In genomic region chr15:79402176-79402575, GRCm38 (mm10) we compare ENCODE assay signal across 7 mouse cellular contexts. TPM values are rescaled to one million over a fixed set of nuclear protein-coding genes. Genes with fewer than 3 reads are reported as not detected.
A peak's percentile ranks its signal among the peaks of the same experiment; 100 is the strongest.
DNase-seq lines count a peak whose midpoint lies in the region; ATAC-seq and TF ChIP-seq lines count a peak whose summit lies in the region.

No protein-coding gene starts in this region.

- peak overlapping the region; percentile 98 for H3K4me3 ChIP-seq in megakaryocyte, embryonic 14.5 days (replicated peaks)
- H3K4me3 ChIP-seq in embryonic facial prominence, embryonic 11.5 days (ENCODE audit: low read depth, low read length): peak overlapping the region; percentile 86
- peak overlapping the region; percentile 82 for H3K4me3 ChIP-seq in hindbrain, postnatal 0 days (ENCODE audit: low read length)
- peak overlapping the region; percentile 90 for H3K4me3 ChIP-seq in neural tube, embryonic 13.5 days

- peaks cover 83% of the 10 kb centered on the region for H3K4me1 ChIP-seq in megakaryocyte, embryonic 14.5 days
- peaks cover 6% of the 10 kb centered on the region for H3K4me1 ChIP-seq in embryonic facial prominence, embryonic 11.5 days (ENCODE audit: control insufficient read depth, insufficient read depth, low read length)
- peaks cover 25% of the 10 kb centered on the region for H3K4me1 ChIP-seq in hindbrain, postnatal 0 days (ENCODE audit: insufficient read depth, low read length)
- H3K4me1 ChIP-seq in neural tube, embryonic 13.5 days (replicated peaks): peaks cover 47% of the 10 kb centered on the region

- no peak for ATAC-seq in megakaryocyte, adult 5-6 weeks (ENCODE audit: poor library complexity, severe bottlenecking)
- ATAC-seq in embryonic facial prominence, embryonic 11.5 days (replicated peaks; ENCODE audit: insufficient number of reproducible peaks, low FRiP score, low TSS enrichment, low read depth): 0 out of 2 replicates have a peak, but pooled peaks have one; percentile 1
- no peak; the same call in 1 of the 2 replicates for ATAC-seq in hindbrain, postnatal 0 days
- no peak for ATAC-seq in neural tube, embryonic 13.5 days (ENCODE audit: low read depth)

- WGBS in embryonic facial prominence, embryonic 11.5 days: 28% methylated on average over 5 of the region's 5 CpGs
- WGBS in hindbrain, postnatal 0 days: 11% methylated on average over 5 of the region's 5 CpGs
- WGBS in neural tube, embryonic 13.5 days: 22% methylated on average over 5 of the region's 5 CpGs

- peak; percentile 33 for DNase-seq in embryonic facial prominence, embryonic 11.5 days (ENCODE audit: low spot score)
- peak; percentile 31 for DNase-seq in hindbrain, postnatal 0 days (ENCODE audit: low spot score)
- no peak for DNase-seq in adipocyte (ENCODE audit: low spot score)
- DNase-seq in urinary bladder, adult 18-20 months (ENCODE audit: low spot score in 2 of 2): no peak

- no peak overlapping the region for H3K27ac ChIP-seq in embryonic facial prominence, embryonic 11.5 days (replicated peaks; ENCODE audit: low read depth, low read length)
- H3K27ac ChIP-seq in hindbrain, postnatal 0 days: no peak overlapping the region
- peak overlapping the region; percentile 80; the same call in 1 of the 2 replicates for H3K27ac ChIP-seq in neural tube, embryonic 13.5 days (replicated peaks)

- peak overlapping the region; percentile 84 for H3K9ac ChIP-seq in embryonic facial prominence, embryonic 11.5 days (replicated peaks; ENCODE audit: low read length)
- peak overlapping the region; percentile 81 for H3K9ac ChIP-seq in hindbrain, postnatal 0 days (replicated peaks; ENCODE audit: low read length)
- H3K9ac ChIP-seq in neural tube, embryonic 13.5 days: peak overlapping the region; percentile 96

- peak overlapping the region; percentile 61 for H3K4me2 ChIP-seq in embryonic facial prominence, embryonic 11.5 days (ENCODE audit: low read depth, low read length)
- H3K4me2 ChIP-seq in hindbrain, postnatal 0 days (ENCODE audit: low read depth, low read length): peak overlapping the region; percentile 60
- H3K4me2 ChIP-seq in neural tube, embryonic 13.5 days: peak overlapping the region; percentile 93

- TF ChIP-seq CTCF in hindbrain, postnatal 0 days (IDR thresholded peaks at IDR 0.05; ENCODE audit: low read depth): no peak

- peaks cover 6% of the 10 kb centered on the region for H3K27me3 ChIP-seq in megakaryocyte, embryonic 14.5 days (replicated peaks)
- H3K27me3 ChIP-seq in embryonic facial prominence, embryonic 11.5 days (ENCODE audit: control insufficient read depth, insufficient read depth, low read length): no peaks in the 10 kb centered on the region
- no peaks in the 10 kb centered on the region for H3K27me3 ChIP-seq in hindbrain, postnatal 0 days (ENCODE audit: insufficient read depth, low read length)
- H3K27me3 ChIP-seq in neural tube, embryonic 13.5 days: no peaks in the 10 kb centered on the region

- no peaks in the 10 kb centered on the region for H3K9me3 ChIP-seq in megakaryocyte, embryonic 14.5 days
- no peaks in the 10 kb centered on the region for H3K9me3 ChIP-seq in embryonic facial prominence, embryonic 11.5 days (replicated peaks; ENCODE audit: control insufficient read depth, low read length)
- no peaks in the 10 kb centered on the region for H3K9me3 ChIP-seq in hindbrain, postnatal 0 days (ENCODE audit: low read length)
- no peaks in the 10 kb centered on the region for H3K9me3 ChIP-seq in neural tube, embryonic 13.5 days

- H3K36me3 ChIP-seq in megakaryocyte, embryonic 14.5 days (replicated peaks; ENCODE audit: low read length): peaks cover 14% of the 10 kb centered on the region
- no peaks in the 10 kb centered on the region for H3K36me3 ChIP-seq in embryonic facial prominence, embryonic 11.5 days (replicated peaks; ENCODE audit: control insufficient read depth, insufficient read depth, low read depth, low read length)
- no peaks in the 10 kb centered on the region for H3K36me3 ChIP-seq in hindbrain, postnatal 0 days (ENCODE audit: insufficient read depth, low read length)
- H3K36me3 ChIP-seq in neural tube, embryonic 13.5 days: peaks cover 7% of the 10 kb centered on the region; the same call in 1 of the 2 replicates

RNA-seq across cellular contexts. Expression of gene Tmem184b, which starts 1.2 kb away (rescaled TPM):
- 58.6 and 91.9 TPM in 2 replicates for polyA plus RNA-seq in megakaryocyte, embryonic 14.5 days (2012; ENCODE audit: insufficient read depth, low replicate concordance)
- total RNA-seq in megakaryocyte, adult 5-6 weeks (2015): 31.1 and 33.3 TPM in 2 replicates
- total RNA-seq in megakaryocyte, adult 5-6 weeks (2017): 10.4 and 12.2 TPM in 2 replicates
- 36.2 and 45.5 TPM in 2 replicates for polyA plus RNA-seq in embryonic facial prominence, embryonic 11.5 days (2014; fragmentation: Nextera tagmentation; extraction: Ambion mirVana)
- 72.4 and 113 TPM in 2 replicates for total RNA-seq in hindbrain, postnatal 0 days (2014; rRNA removed)
- 26.6 and 31.6 TPM in 2 replicates for polyA plus RNA-seq in hindbrain, postnatal 0 days (2015; fragmentation: Nextera tagmentation; extraction: Ambion mirVana)
- 42.0 and 45.8 TPM in 2 replicates for polyA plus RNA-seq in neural tube, embryonic 13.5 days (2015; fragmentation: Nextera tagmentation; extraction: Ambion mirVana)

RNA-seq across cellular contexts. Expression of gene Csnk1e, which starts 53.2 kb away (rescaled TPM):
- polyA plus RNA-seq in megakaryocyte, embryonic 14.5 days (2012; ENCODE audit: insufficient read depth, low replicate concordance): 77.4 and 115 TPM in 2 replicates
- total RNA-seq in megakaryocyte, adult 5-6 weeks (2015): 33.3 and 39.4 TPM in 2 replicates
- total RNA-seq in megakaryocyte, adult 5-6 weeks (2017): 29.3 and 32.0 TPM in 2 replicates
- 108 and 109 TPM in 2 replicates for polyA plus RNA-seq in embryonic facial prominence, embryonic 11.5 days (2014; fragmentation: Nextera tagmentation; extraction: Ambion mirVana)
- 323 and 374 TPM in 2 replicates for total RNA-seq in hindbrain, postnatal 0 days (2014; rRNA removed)
- polyA plus RNA-seq in hindbrain, postnatal 0 days (2015; fragmentation: Nextera tagmentation; extraction: Ambion mirVana): 158 and 178 TPM in 2 replicates
- 275 and 281 TPM in 2 replicates for polyA plus RNA-seq in neural tube, embryonic 13.5 days (2015; fragmentation: Nextera tagmentation; extraction: Ambion mirVana)

RNA-seq across cellular contexts. Expression of gene Maff, which starts 55.8 kb away (rescaled TPM):
- polyA plus RNA-seq in megakaryocyte, embryonic 14.5 days (2012; ENCODE audit: insufficient read depth, low replicate concordance): 3.8 and 6.4 TPM in 2 replicates
- 1.7 and 5.4 TPM in 2 replicates for total RNA-seq in megakaryocyte, adult 5-6 weeks (2015)
- total RNA-seq in megakaryocyte, adult 5-6 weeks (2017): 1.4 and 2.7 TPM in 2 replicates
- 2.2 and 2.5 TPM in 2 replicates for polyA plus RNA-seq in embryonic facial prominence, embryonic 11.5 days (2014; fragmentation: Nextera tagmentation; extraction: Ambion mirVana)
- 4.0 and 5.4 TPM in 2 replicates for total RNA-seq in hindbrain, postnatal 0 days (2014; rRNA removed)
- 1.7 and 2.0 TPM in 2 replicates for polyA plus RNA-seq in hindbrain, postnatal 0 days (2015; fragmentation: Nextera tagmentation; extraction: Ambion mirVana)
- polyA plus RNA-seq in neural tube, embryonic 13.5 days (2015; fragmentation: Nextera tagmentation; extraction: Ambion mirVana): 0.77 and 1.2 TPM in 2 replicates

Comparison
In these comparisons a context has a peak if more than half of its experiments do, and no peak if none do; other contexts are left out.
1. DNase-seq: peak in embryonic facial prominence, embryonic 11.5 days (single experiment) and hindbrain, postnatal 0 days (single experiment); none in adipocyte (single experiment) and urinary bladder, adult 18-20 months (0 of 2).
2. Peak in every context shown above with its lines, with median percentiles within 50 percentile points of each other: H3K4me3 ChIP-seq, H3K4me2 ChIP-seq and H3K9ac ChIP-seq.